Mouse (Mus musculus): ENCODE measurements at regions not wholly inside any gene's neighbourhood (a gene's known extent, or its start where the extent isn't known, plus 50 kb on each side); places are given as distances from the start of the nearest gene placed in this dataset.

GRCm38 (mm10) chr1:185151130-185151799, 52.7 kb upstream of the Rab3gap2 start:
- DNase-seq (ENCODE audit: low spot score in 2 of 2): no peak

GRCm38 (mm10) chr1:185150431-185151129, 53.3 kb upstream of the Rab3gap2 start:
- no peak for DNase-seq (ENCODE audit: low spot score in 2 of 2)

- DNase-seq (ENCODE audit: low spot score in 2 of 2): peak in 1 of 2 experiments; percentile 46
Observed at GRCm38 (mm10) chr1:185144791-185145190, 59.1 kb upstream of the Rab3gap2 start.

- DNase-seq (ENCODE audit: low spot score in 2 of 2): no peak
Observed at GRCm38 (mm10) chr1:185144006-185144405, 59.9 kb upstream of the Rab3gap2 start.

- DNase-seq (ENCODE audit: low spot score in 2 of 2): no peak
Observed at GRCm38 (mm10) chr1:185140317-185140716, 63.6 kb upstream of the Rab3gap2 start.

GRCm38 (mm10) chr1:185128209-185128608, 75.7 kb upstream of the Rab3gap2 start:
- DNase-seq (ENCODE audit: low spot score in 2 of 2): no peak

GRCm38 (mm10) chr1:185125737-185126286, 78.1 kb upstream of the Rab3gap2 start:
- no peak for DNase-seq (ENCODE audit: low spot score in 2 of 2)

GRCm38 (mm10) chr1:185121552-185121951, 82.4 kb upstream of the Rab3gap2 start:
- DNase-seq (ENCODE audit: low spot score in 2 of 2): no peak

GRCm38 (mm10) chr1:185120416-185120815, 83.5 kb upstream of the Rab3gap2 start:
- DNase-seq (ENCODE audit: low spot score in 2 of 2): no peak

GRCm38 (mm10) chr1:185117711-185118110, 86.2 kb upstream of the Rab3gap2 start:
- DNase-seq (ENCODE audit: low spot score in 2 of 2): no peak

- no peak for DNase-seq (ENCODE audit: low spot score in 2 of 2)
Observed at GRCm38 (mm10) chr1:185113687-185114086, 90.2 kb upstream of the Rab3gap2 start.

GRCm38 (mm10) chr1:185112017-185112399, 91.9 kb upstream of the Rab3gap2 start:
- DNase-seq (ENCODE audit: low spot score in 2 of 2): no peak

GRCm38 (mm10) chr1:185111347-185112016, 92.4 kb upstream of the Rab3gap2 start:
- DNase-seq (ENCODE audit: low spot score in 2 of 2): peak; percentile 4 to 34

- no peak for DNase-seq (ENCODE audit: low spot score in 2 of 2)
Observed at GRCm38 (mm10) chr1:185104945-185105884, 98.7 kb upstream of the Rab3gap2 start.

GRCm38 (mm10) chr1:185103803-185104202, 100.1 kb upstream of the Rab3gap2 start:
- no peak for DNase-seq (ENCODE audit: low spot score in 2 of 2)

GRCm38 (mm10) chr1:185098975-185099958, 99.9 kb upstream of the Mark1 start:
- no peak for DNase-seq (ENCODE audit: low spot score in 2 of 2)

- no peak for DNase-seq (ENCODE audit: low spot score in 2 of 2)
Observed at GRCm38 (mm10) chr1:185098195-185098974, 99.0 kb upstream of the Mark1 start.

- DNase-seq (ENCODE audit: low spot score in 2 of 2): no peak
Observed at GRCm38 (mm10) chr1:185096741-185097140, 97.4 kb upstream of the Mark1 start.

GRCm38 (mm10) chr1:185092757-185093156, 93.4 kb upstream of the Mark1 start:
- DNase-seq (ENCODE audit: low spot score in 2 of 2): no peak
